Mouse (Mus musculus): ENCODE data around the gene Snrpg. TPM values are rescaled to one million over a fixed set of nuclear protein-coding genes. Genes with fewer than 3 reads are reported as not detected.
A peak's percentile ranks its signal among the peaks of the same experiment; 100 is the strongest.

Gene Snrpg
- total RNA-seq, 1 experiment from 2014 or later = 47.3 TPM

GRCm38 (mm10) chr6:86420491-86420890, 49.4 kb downstream of the Snrpg start:
- peak; percentile 32 to 56; a peak in 1 of 4 replicates for ATAC-seq (replicated peaks in 1 of 2; ENCODE audit: insufficient read depth in 1 of 2, low FRiP score in 2 of 2, low TSS enrichment in 1 of 2, low read depth in 1 of 2, poor library complexity in 2 of 2, severe bottlenecking in 2 of 2)

GRCm38 (mm10) chr6:86426358-86426757, 55.3 kb downstream of the Snrpg start, which contains the start of gene Gm44790:
Gene Gm44790 (plus strand): TSS chr6:86426658.
- ATAC-seq (replicated peaks in 1 of 2; ENCODE audit: insufficient read depth in 1 of 2, low FRiP score in 2 of 2, low TSS enrichment in 1 of 2, low read depth in 1 of 2, poor library complexity in 2 of 2, severe bottlenecking in 2 of 2) = no peak

Other genes with a start within 250 kb of the Snrpg start
- 0.25 TPM in 1 of 2 replicates, not detected in the other for gene Tgfa, start 176.1 kb upstream of the Snrpg start, total RNA-seq (2017)
- 58.5 and 66.4 TPM in 2 replicates for gene Fam136a, start 5.7 kb upstream of the Snrpg start, total RNA-seq (2017)
- gene Pcyox1, start 25.9 kb downstream of the Snrpg start, total RNA-seq (2017) = 29.1 and 57.0 TPM in 2 replicates
- 129 and 187 TPM in 2 replicates for gene Tia1, start 32.9 kb downstream of the Snrpg start, total RNA-seq (2017)
- not detected in 2 replicates for gene Gm44790, start 55.4 kb downstream of the Snrpg start, total RNA-seq (2017)
- gene C87436, start 67.1 kb downstream of the Snrpg start, total RNA-seq (2017) = 29.6 and 30.8 TPM in 2 replicates
- gene Pcbp1, start 155.0 kb downstream of the Snrpg start, total RNA-seq (2017) = 84.5 and 121 TPM in 2 replicates